Mouse (Mus musculus): ENCODE results near the gene Hils1. TPM values are rescaled to one million over a fixed set of nuclear protein-coding genes. Genes with fewer than 3 reads are reported as not detected.
A peak's percentile ranks its signal among the peaks of the same experiment; 100 is the strongest.
"Not testable (repeated sequence)": the region's sequence is repeated elsewhere in the genome, so short reads cannot be mapped to it uniquely, and the experiment has no call there.

Hils1 gene
- polyA plus RNA-seq, 1 experiment from 2014 or later, result not detected

DNA sequence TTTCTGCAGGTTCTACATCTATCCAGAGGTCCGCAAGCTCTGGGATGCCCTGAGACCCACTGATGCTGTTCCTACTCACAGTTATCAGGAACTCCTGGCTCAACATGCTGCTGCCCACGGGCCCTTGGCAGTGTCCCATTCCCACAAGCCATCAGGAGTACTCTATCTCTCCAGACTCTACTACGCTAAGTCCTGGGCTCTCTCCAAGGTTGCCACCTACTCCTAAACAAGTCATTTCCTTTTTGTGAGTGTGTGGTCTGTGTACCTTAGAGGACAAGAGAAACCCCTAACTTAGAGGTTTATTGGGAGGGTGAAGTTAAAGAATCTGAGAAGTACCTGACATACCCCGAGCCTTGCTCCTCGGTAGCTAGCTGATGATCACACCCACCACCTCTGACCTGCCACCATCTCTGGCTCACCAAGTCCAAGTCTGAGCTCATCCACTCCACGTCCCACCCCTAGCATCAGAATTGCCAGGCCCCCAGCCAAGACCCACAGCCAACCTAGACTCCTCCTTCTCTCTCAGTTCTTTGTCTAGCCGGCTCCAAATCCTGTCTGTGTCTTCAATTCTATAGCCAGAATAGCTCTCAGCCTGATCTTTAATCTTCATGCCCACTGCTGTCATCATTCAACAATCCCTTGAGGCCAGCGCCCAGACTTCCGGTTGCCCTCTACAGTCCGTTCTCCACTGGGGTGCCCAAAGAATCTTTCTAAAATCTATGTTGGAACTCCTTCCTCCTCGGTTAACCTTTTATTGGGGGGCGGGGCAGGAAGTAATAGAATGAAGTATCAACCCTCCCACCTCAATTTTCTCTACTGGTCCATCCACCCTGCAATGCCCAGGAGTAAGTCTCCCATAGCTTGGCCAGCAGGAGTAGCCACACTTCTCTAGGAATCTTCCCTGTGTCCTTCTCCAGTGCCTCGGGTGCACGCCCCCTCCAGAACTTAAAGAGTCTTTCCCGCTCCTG lies 41.6 kb downstream of the Hils1 start:
- Histone ChIP-seq H3K9ac (peak overlapping the region; percentile 94), H3K27me3 (no peaks in the 10 kb centered on the region), H3K27ac (peak overlapping the region; percentile 97), H3K9me3 (no peaks in the 10 kb centered on the region), H3K36me3 (peaks cover 28% of the 10 kb centered on the region), H3K4me3 (peak overlapping the region; percentile 75), H3K4me2 (replicated peaks) (peak overlapping the region; percentile 85), H3K4me1 (peaks cover 52% of the 10 kb centered on the region)
- 38% methylated on average over 15 of the region's 15 CpGs for WGBS
- ATAC-seq (ENCODE audit: low FRiP score, low read depth), result peak; percentile 42; the same call in 1 of the 2 replicates

- H3K4me1 ChIP-seq, result peaks cover 53% of the 10 kb centered on the region
- H3K4me2 ChIP-seq (replicated peaks), result peak within 1 kb of the TSS; percentile 85
- peak within 1 kb of the TSS; percentile 94 for H3K9ac ChIP-seq
- peak; percentile 77 for ATAC-seq (ENCODE audit: low FRiP score, low read depth)
- peaks cover 28% of the 10 kb centered on the region for H3K36me3 ChIP-seq
- no peaks in the 10 kb centered on the region for H3K9me3 ChIP-seq
- H3K4me3 ChIP-seq, result peak within 1 kb of the TSS; percentile 75
- peak within 1 kb of the TSS; percentile 97 for H3K27ac ChIP-seq
- WGBS, result under 1% methylated on average over 30 of the region's 32 CpGs
- no peaks in the 10 kb centered on the region for H3K27me3 ChIP-seq
Observed at GRCm38 (mm10) chr11:95009629-95010014, 42.2 kb downstream of the Hils1 start, which contains the start of gene Samd14. Samd14 (plus strand) TSS chr11:95009879.

GRCm38 (mm10) chr11:95010141-95010739 lies 42.8 kb downstream of the Hils1 start:
- peak; percentile 32; the same call in 1 of the 2 replicates for ATAC-seq (ENCODE audit: low FRiP score, low read depth)
- Histone ChIP-seq H3K9me3 (no peaks in the 10 kb centered on the region), H3K4me1 (peaks cover 53% of the 10 kb centered on the region), H3K4me3 (peak overlapping the region; percentile 75), H3K9ac (peak overlapping the region; percentile 94), H3K4me2 (replicated peaks) (peak overlapping the region; percentile 85), H3K36me3 (peaks cover 28% of the 10 kb centered on the region), H3K27ac (peak overlapping the region; percentile 97), H3K27me3 (no peaks in the 10 kb centered on the region)
- 1% methylated on average over 37 of the region's 40 CpGs for WGBS

DNA sequence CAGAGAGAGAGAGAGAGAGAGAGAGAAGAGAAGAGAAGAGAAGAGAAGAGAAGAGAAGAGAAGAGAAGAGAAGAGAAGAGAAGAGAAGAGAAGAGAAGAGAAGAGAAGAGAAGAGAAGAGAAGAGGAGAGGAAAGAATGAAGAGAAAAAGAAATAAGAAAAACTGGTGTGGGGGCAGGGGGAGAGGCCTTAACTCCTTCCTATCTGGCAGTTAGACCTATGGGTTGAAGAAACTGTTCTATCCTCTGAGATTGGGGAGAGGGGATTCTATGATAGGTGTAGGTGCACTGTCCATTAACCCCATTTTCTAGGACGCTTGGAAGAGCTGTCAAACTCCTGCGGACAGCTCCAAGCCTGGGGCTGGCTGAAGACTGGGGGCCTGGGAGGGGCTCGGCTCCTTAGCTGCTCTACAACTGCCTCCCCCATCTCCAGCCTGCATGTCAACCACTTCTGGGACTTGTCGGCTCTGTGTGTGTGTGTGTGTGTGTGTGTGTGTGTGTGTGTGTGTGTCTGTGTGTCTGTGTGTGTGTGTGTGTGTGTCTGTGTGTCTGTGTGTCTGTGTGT lies 43.5 kb downstream of the Hils1 start:
- not testable (repeated sequence) for H3K27me3 ChIP-seq; H3K27ac ChIP-seq; ATAC-seq (ENCODE audit: low FRiP score, low read depth); H3K9me3 ChIP-seq
- Histone ChIP-seq H3K4me1 (peaks cover 51% of the 10 kb centered on the region), H3K4me3 (peak overlapping the region; percentile 75), H3K9ac (peak overlapping the region; percentile 94), H3K4me2 (replicated peaks) (peak overlapping the region; percentile 85), H3K36me3 (peaks cover 28% of the 10 kb centered on the region)
- 12% methylated on average over 4 of the region's 4 CpGs for WGBS

GRCm38 (mm10) chr11:95011416-95011815 lies 44.0 kb downstream of the Hils1 start:
- Histone ChIP-seq H3K36me3 (peaks cover 33% of the 10 kb centered on the region), H3K4me3 (peak overlapping the region; percentile 75)

DNA sequence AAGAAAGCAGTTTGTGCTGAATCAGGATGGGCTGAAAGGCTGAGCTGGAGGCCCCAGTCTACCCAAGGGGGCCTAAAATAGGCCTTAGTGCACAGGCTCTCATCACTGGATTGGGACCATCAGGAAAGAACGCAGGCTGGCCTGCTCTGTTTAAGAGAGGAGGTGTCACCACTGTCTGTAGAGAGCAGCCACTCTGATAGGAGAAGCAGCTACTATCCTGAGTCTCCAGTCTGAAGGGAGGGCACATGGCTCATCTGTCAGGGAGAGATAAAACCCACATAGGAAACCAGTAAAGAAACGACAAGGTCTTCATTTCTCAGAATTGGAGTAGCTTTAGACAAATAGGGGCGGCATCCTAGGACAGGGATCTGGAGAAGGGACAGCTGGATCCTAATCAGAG lies 44.7 kb downstream of the Hils1 start:
- H3K36me3 ChIP-seq, result peaks cover 40% of the 10 kb centered on the region
- peak overlapping the region; percentile 75 for H3K4me3 ChIP-seq
- H3K9ac ChIP-seq, result peak overlapping the region; percentile 94
- H3K27ac ChIP-seq, result no peak overlapping the region
- peak overlapping the region; percentile 85 for H3K4me2 ChIP-seq (replicated peaks)
- no peaks in the 10 kb centered on the region for H3K27me3 ChIP-seq
- no peaks in the 10 kb centered on the region for H3K9me3 ChIP-seq
- no peak for ATAC-seq (ENCODE audit: low FRiP score, low read depth)
- WGBS, result 57% methylated on average over 3 of the region's 3 CpGs
- H3K4me1 ChIP-seq, result peaks cover 42% of the 10 kb centered on the region

More at GRCm38 (mm10) chr11:95011416-95011815, 44.0 kb downstream of the Hils1 start:
- no peak for ATAC-seq (ENCODE audit: low FRiP score, low read depth)
- Histone ChIP-seq H3K27ac (no peak overlapping the region; the same call in 1 of the 2 replicates), H3K27me3 (no peaks in the 10 kb centered on the region), H3K9ac (peak overlapping the region; percentile 94), H3K9me3 (no peaks in the 10 kb centered on the region), H3K4me2 (replicated peaks) (peak overlapping the region; percentile 85), H3K4me1 (peaks cover 46% of the 10 kb centered on the region)
- 40% methylated on average over 1 of the region's 1 CpGs for WGBS

GRCm38 (mm10) chr11:95012487-95012886 lies 45.1 kb downstream of the Hils1 start:
- H3K4me1 ChIP-seq, result peaks cover 38% of the 10 kb centered on the region
- H3K9ac ChIP-seq, result peak overlapping the region; percentile 94
- peaks cover 44% of the 10 kb centered on the region for H3K36me3 ChIP-seq
- H3K27ac ChIP-seq, result no peak overlapping the region
- ATAC-seq (ENCODE audit: low FRiP score, low read depth), result no peak
- H3K4me3 ChIP-seq, result peak overlapping the region; percentile 75
- WGBS, result 31% methylated on average over 3 of the region's 3 CpGs
- peak overlapping the region; percentile 85 for H3K4me2 ChIP-seq (replicated peaks)
- no peaks in the 10 kb centered on the region for H3K27me3 ChIP-seq
- H3K9me3 ChIP-seq, result no peaks in the 10 kb centered on the region

- 77% methylated on average over 3 of the region's 3 CpGs for WGBS
- no peaks in the 10 kb centered on the region; the same call in 1 of the 2 replicates for H3K27me3 ChIP-seq
- peaks cover 69% of the 10 kb centered on the region for H3K36me3 ChIP-seq
- H3K4me2 ChIP-seq (replicated peaks), result no peak overlapping the region
- no peak for ATAC-seq (ENCODE audit: low FRiP score, low read depth)
- H3K27ac ChIP-seq, result no peak overlapping the region
- H3K9ac ChIP-seq, result no peak overlapping the region
- no peak overlapping the region for H3K4me3 ChIP-seq
- no peaks in the 10 kb centered on the region for H3K9me3 ChIP-seq
- H3K4me1 ChIP-seq, result peaks cover 25% of the 10 kb centered on the region
Observed at GRCm38 (mm10) chr11:95015484-95015883, 48.1 kb downstream of the Hils1 start.

Other genes with a start within 250 kb of the Hils1 start
- 0.17 TPM in 1 of 2 replicates, not detected in the other for gene Cdc34b, start 225.8 kb upstream of the Hils1 start, polyA plus RNA-seq (2015; fragmentation: Nextera tagmentation; extraction: Ambion mirVana)
- gene Tmem92, start 184.9 kb upstream of the Hils1 start, polyA plus RNA-seq (2015; fragmentation: Nextera tagmentation; extraction: Ambion mirVana), result not detected in 2 replicates
- gene Col1a1, start 31.4 kb upstream of the Hils1 start, polyA plus RNA-seq (2015; fragmentation: Nextera tagmentation; extraction: Ambion mirVana), result 1,007 and 1,170 TPM in 2 replicates
- 6.1 and 7.1 TPM in 2 replicates for gene Sgca, start 8.7 kb downstream of the Hils1 start, polyA plus RNA-seq (2015; fragmentation: Nextera tagmentation; extraction: Ambion mirVana)
- gene Ppp1r9b, start 23.4 kb downstream of the Hils1 start, polyA plus RNA-seq (2015; fragmentation: Nextera tagmentation; extraction: Ambion mirVana), result 11.4 and 11.8 TPM in 2 replicates
- gene Samd14, start 42.3 kb downstream of the Hils1 start, polyA plus RNA-seq (2015; fragmentation: Nextera tagmentation; extraction: Ambion mirVana), result 37.2 and 37.7 TPM in 2 replicates
- 33.7 and 34.9 TPM in 2 replicates for gene Pdk2, start 73.8 kb downstream of the Hils1 start, polyA plus RNA-seq (2015; fragmentation: Nextera tagmentation; extraction: Ambion mirVana)
- 6.4 and 8.9 TPM in 2 replicates for gene Itga3, start 109.2 kb downstream of the Hils1 start, polyA plus RNA-seq (2015; fragmentation: Nextera tagmentation; extraction: Ambion mirVana)
- 10.2 and 14.2 TPM in 2 replicates for gene Dlx3, start 152.5 kb downstream of the Hils1 start, polyA plus RNA-seq (2015; fragmentation: Nextera tagmentation; extraction: Ambion mirVana)
- gene Dlx4, start 178.7 kb downstream of the Hils1 start, polyA plus RNA-seq (2015; fragmentation: Nextera tagmentation; extraction: Ambion mirVana), result 2.2 and 2.7 TPM in 2 replicates

Data from limb, embryonic 13.5 days (tissue).